Mouse (Mus musculus) right cerebral cortex, adult 18-20 months (tissue): ENCODE measurements at regions not wholly inside any gene's neighbourhood (a gene's known extent, or its start where the extent isn't known, plus 50 kb on each side); places are given as distances from the start of the nearest gene placed in this dataset.

Experiments used
- DNase-seq: peaks from one replicate; pipeline ENCODE4 v3.0.0; 2022; ENCODE audit warnings: mixed read lengths

GRCm38 (mm10) chr16:55421569-55422342 is 124.0 kb upstream of the Zpld1 start:
- no peak for DNase-seq

- DNase-seq, result no peak
Observed at GRCm38 (mm10) chr16:55420876-55421568, 123.2 kb upstream of the Zpld1 start.

- DNase-seq, result no peak
Observed at GRCm38 (mm10) chr16:55418871-55419270, 121.1 kb upstream of the Zpld1 start.

GRCm38 (mm10) chr16:55400818-55401217 is 103.0 kb upstream of the Zpld1 start:
- no peak for DNase-seq

GRCm38 (mm10) chr16:55394864-55395263 is 97.1 kb upstream of the Zpld1 start:
- DNase-seq, result no peak

- DNase-seq, result no peak
Observed at GRCm38 (mm10) chr16:55390400-55390799, 92.6 kb upstream of the Zpld1 start.

GRCm38 (mm10) chr16:55379996-55380395 is 82.2 kb upstream of the Zpld1 start:
- DNase-seq, result no peak

- DNase-seq, result no peak
Observed at GRCm38 (mm10) chr16:55379189-55379588, 81.4 kb upstream of the Zpld1 start.

GRCm38 (mm10) chr16:55378701-55379100 is 80.9 kb upstream of the Zpld1 start:
- no peak for DNase-seq

- no peak for DNase-seq
Observed at GRCm38 (mm10) chr16:55375922-55376321, 78.1 kb upstream of the Zpld1 start.

- DNase-seq, result no peak
Observed at GRCm38 (mm10) chr16:55357686-55358085, 59.9 kb upstream of the Zpld1 start.

GRCm38 (mm10) chr16:55356097-55356496 is 58.3 kb upstream of the Zpld1 start:
- no peak for DNase-seq
